Mouse (Mus musculus) brain, embryonic 14.5 days (tissue): ENCODE results near the gene Il3.

Experiments
- CTCF ChIP-seq: fragments of 200-500 bp; IDR thresholded peaks from 2 replicates; pipeline ENCODE4 v1.5.1; 2012; ENCODE audit warnings: inconsistent platforms, mild to moderate bottlenecking, moderate library complexity, borderline replicate concordance; ENCODE audit not compliant: insufficient read depth, insufficient read length; ENCODE audit errors: extremely low read depth
- POLR2A ChIP-seq: fragments of 200-500 bp; IDR thresholded peaks from 2 replicates; pipeline ENCODE4 v1.6.1; 2012; ENCODE audit warnings: mild to moderate bottlenecking, inconsistent platforms, borderline replicate concordance; ENCODE audit not compliant: poor library complexity, insufficient read depth, insufficient read length, severe bottlenecking; ENCODE audit errors: extremely low read depth

DNA sequence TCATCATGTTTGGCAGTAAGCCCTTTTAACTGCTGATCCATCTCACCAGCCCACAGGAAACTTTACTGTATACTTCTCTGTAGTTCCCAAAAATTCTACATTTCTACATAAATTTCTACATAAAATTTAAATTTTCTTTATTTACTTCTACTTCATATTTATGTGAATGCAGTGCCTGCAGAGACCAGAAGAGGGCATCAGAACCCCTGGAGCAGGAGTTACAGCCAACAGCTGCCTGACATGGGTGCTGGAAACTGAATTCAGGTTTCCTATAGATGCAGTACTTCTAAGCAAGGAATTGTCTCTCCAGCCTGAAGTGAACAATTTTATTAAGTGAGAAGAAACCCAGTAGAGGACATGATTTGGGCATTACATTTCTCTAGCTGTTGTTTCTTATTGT lies 31.7 kb upstream of the Il3 start:
- TF ChIP-seq POLR2A (no peak), CTCF (no peak; the same call in 1 of the 2 replicates)
